Mouse (Mus musculus): Measurements from ENCODE around the gene Dab1. TPM values are rescaled to one million over a fixed set of nuclear protein-coding genes. Genes with fewer than 3 reads are reported as not detected.

Gene Dab1
- polyA plus RNA-seq, 1 experiment from 2014 or later: 77.5 TPM

- Histone ChIP-seq H3K36me3 (ENCODE audit: control insufficient read depth, insufficient read depth, low read length) (no peaks in the 10 kb centered on the region), H3K4me2 (ENCODE audit: low read length) (no peak overlapping the region), H3K27ac (ENCODE audit: low read depth, low read length) (no peak overlapping the region), H3K4me3 (ENCODE audit: low read length) (no peak overlapping the region), H3K9me3 (ENCODE audit: control insufficient read depth, low read length) (no peaks in the 10 kb centered on the region), H3K4me1 (ENCODE audit: control insufficient read depth, insufficient read depth, low read depth, low read length) (no peaks in the 10 kb centered on the region), H3K27me3 (replicated peaks; ENCODE audit: control insufficient read depth, insufficient read depth, low read length) (no peaks in the 10 kb centered on the region), H3K9ac (ENCODE audit: low read depth, low read length) (no peak overlapping the region)
- ATAC-seq: no peak
- 48% methylated on average over 3 of the region's 3 CpGs for WGBS
Observed at GRCm38 (mm10) chr4:104775601-104776000, 1156.4 kb downstream of the Dab1 start.

- H3K27ac ChIP-seq (ENCODE audit: low read depth, low read length): no peak overlapping the region
- H3K4me3 ChIP-seq (ENCODE audit: low read length): no peak overlapping the region
- H3K4me1 ChIP-seq (ENCODE audit: control insufficient read depth, insufficient read depth, low read depth, low read length): no peaks in the 10 kb centered on the region
- no peaks in the 10 kb centered on the region for H3K36me3 ChIP-seq (ENCODE audit: control insufficient read depth, insufficient read depth, low read length)
- no peaks in the 10 kb centered on the region for H3K9me3 ChIP-seq (ENCODE audit: control insufficient read depth, low read length)
- no peak overlapping the region for H3K9ac ChIP-seq (ENCODE audit: low read depth, low read length)
- no peaks in the 10 kb centered on the region for H3K27me3 ChIP-seq (replicated peaks; ENCODE audit: control insufficient read depth, insufficient read depth, low read length)
- no peak for ATAC-seq
- no peak overlapping the region for H3K4me2 ChIP-seq (ENCODE audit: low read length)
- WGBS: 84% methylated on average over 5 of the region's 5 CpGs
Observed at GRCm38 (mm10) chr4:104779460-104779859, 1160.3 kb downstream of the Dab1 start.

- Histone ChIP-seq H3K4me1 (ENCODE audit: control insufficient read depth, insufficient read depth, low read depth, low read length) (no peaks in the 10 kb centered on the region), H3K4me2 (ENCODE audit: low read length) (no peak overlapping the region)
- 85% methylated on average over 3 of the region's 3 CpGs for WGBS
Observed at GRCm38 (mm10) chr4:104781441-104781840, 1162.3 kb downstream of the Dab1 start.

GRCm38 (mm10) chr4:104782346-104782745 is 1163.2 kb downstream of the Dab1 start:
- 87% methylated on average over 4 of the region's 4 CpGs for WGBS
- no peaks in the 10 kb centered on the region for H3K4me1 ChIP-seq (ENCODE audit: control insufficient read depth, insufficient read depth, low read depth, low read length)
- no peaks in the 10 kb centered on the region for H3K36me3 ChIP-seq (ENCODE audit: control insufficient read depth, insufficient read depth, low read length)
- no peaks in the 10 kb centered on the region for H3K27me3 ChIP-seq (replicated peaks; ENCODE audit: control insufficient read depth, insufficient read depth, low read length)
- H3K4me3 ChIP-seq (ENCODE audit: low read length): no peak overlapping the region
- ATAC-seq: no peak
- H3K9me3 ChIP-seq (ENCODE audit: control insufficient read depth, low read length): no peaks in the 10 kb centered on the region
- no peak overlapping the region for H3K4me2 ChIP-seq (ENCODE audit: low read length)
- no peak overlapping the region for H3K9ac ChIP-seq (ENCODE audit: low read depth, low read length)
- no peak overlapping the region for H3K27ac ChIP-seq (ENCODE audit: low read depth, low read length)

More at GRCm38 (mm10) chr4:104781441-104781840, 1162.3 kb downstream of the Dab1 start:
- Histone ChIP-seq H3K4me3 (ENCODE audit: low read length) (no peak overlapping the region), H3K36me3 (ENCODE audit: control insufficient read depth, insufficient read depth, low read length) (no peaks in the 10 kb centered on the region), H3K9me3 (ENCODE audit: control insufficient read depth, low read length) (no peaks in the 10 kb centered on the region), H3K27me3 (replicated peaks; ENCODE audit: control insufficient read depth, insufficient read depth, low read length) (no peaks in the 10 kb centered on the region), H3K27ac (ENCODE audit: low read depth, low read length) (no peak overlapping the region), H3K9ac (ENCODE audit: low read depth, low read length) (no peak overlapping the region)
- ATAC-seq: no peak

- no peak overlapping the region for H3K9ac ChIP-seq (ENCODE audit: low read depth, low read length)
- H3K9me3 ChIP-seq (ENCODE audit: control insufficient read depth, low read length): no peaks in the 10 kb centered on the region
- WGBS: 95% methylated on average over 4 of the region's 4 CpGs
- ATAC-seq: no peak
- H3K27me3 ChIP-seq (replicated peaks; ENCODE audit: control insufficient read depth, insufficient read depth, low read length): no peaks in the 10 kb centered on the region
- H3K4me2 ChIP-seq (ENCODE audit: low read length): no peak overlapping the region
- no peak overlapping the region for H3K27ac ChIP-seq (ENCODE audit: low read depth, low read length)
- H3K36me3 ChIP-seq (ENCODE audit: control insufficient read depth, insufficient read depth, low read length): no peaks in the 10 kb centered on the region
- H3K4me1 ChIP-seq (ENCODE audit: control insufficient read depth, insufficient read depth, low read depth, low read length): no peaks in the 10 kb centered on the region
- no peak overlapping the region for H3K4me3 ChIP-seq (ENCODE audit: low read length)
Observed at GRCm38 (mm10) chr4:104792111-104792510, 1173.0 kb downstream of the Dab1 start.
